Mouse (Mus musculus): ENCODE data around the gene 2210016L21Rik.
A peak's percentile ranks its signal among the peaks of the same experiment; 100 is the strongest.

Gene 2210016L21Rik

DNA sequence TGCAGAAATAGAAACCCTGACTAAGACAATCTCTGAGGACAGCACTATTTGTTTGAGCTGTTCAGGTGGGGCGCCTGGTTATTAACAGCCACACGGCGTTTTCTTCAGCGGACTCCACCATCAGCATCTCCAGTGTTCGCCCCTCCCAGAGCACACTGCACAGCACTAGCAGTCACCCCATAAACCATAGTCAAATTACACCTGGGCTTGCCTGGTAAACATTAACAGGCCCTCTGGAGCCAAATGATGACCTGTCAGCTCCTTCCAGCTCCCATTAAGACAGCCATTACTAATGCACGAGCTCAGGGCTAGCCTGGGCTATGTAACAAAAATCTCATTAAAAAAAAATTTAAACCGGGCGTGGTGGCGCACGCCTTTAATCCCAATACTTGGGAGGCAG lies 3.1 kb downstream of the 2210016L21Rik start:
- no peak for DNase-seq (ENCODE audit: low read depth)

DNA sequence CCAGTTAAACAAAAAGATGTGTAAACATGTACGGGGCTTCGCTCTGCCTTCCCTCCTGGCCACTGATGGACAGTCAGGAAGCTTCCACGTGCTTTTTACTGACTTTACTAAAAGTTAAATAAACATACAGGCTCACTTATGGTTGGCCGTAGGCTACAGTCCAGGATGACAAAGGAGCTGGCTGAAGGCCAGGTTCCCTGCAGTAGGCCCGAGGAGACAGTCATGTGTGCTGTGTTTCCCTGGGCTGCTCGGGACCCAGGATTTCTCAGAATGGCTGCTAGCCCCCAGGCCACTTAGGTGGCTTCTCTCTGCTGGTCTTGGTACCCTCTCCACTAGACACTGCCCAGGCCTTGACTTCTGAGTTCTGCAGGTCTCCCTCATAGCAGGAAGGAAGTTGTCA lies 6.9 kb downstream of the 2210016L21Rik start:
- DNase-seq (ENCODE audit: low read depth): no peak

DNA sequence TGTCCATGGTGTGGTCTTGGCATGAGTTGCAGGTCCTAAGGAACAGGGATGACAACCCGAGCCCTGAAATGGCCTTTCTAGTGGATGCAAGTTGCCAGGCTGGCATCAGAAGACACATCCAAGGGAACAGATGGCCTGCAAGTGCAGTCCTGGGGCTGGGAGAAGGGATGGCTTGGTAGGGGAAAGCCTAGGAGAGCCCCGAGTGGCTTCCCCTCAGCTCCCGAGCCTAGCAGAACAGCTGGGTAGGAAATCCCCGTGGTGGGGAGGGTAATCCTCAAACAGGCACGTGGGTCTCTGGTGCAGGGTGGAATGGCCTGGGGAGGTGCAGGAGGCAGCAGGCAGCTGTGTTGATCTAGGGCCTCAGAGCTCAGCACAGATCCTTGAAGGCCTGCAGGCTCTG lies 7.4 kb downstream of the 2210016L21Rik start:
- no peak for DNase-seq (ENCODE audit: low read depth)

DNA sequence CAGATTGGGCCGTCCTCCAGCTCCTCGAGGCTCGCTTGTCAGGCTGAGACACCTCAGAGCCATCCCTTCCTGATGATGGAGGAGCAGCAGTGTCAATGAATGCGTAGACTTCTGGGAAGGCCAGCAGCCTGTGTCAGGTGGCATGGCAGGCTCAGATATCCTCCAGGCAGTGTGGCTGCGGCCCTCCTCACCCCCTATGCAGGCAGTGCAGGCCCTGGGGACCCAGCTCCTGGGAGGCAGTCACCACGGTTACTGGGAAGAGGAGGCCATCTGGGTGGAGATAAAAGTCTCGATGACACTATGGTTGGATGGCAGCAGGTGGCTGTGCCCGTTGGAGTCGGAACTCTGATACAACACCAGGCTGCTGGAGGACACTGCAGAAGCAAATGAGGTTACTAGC lies 7.9 kb downstream of the 2210016L21Rik start:
- DNase-seq (ENCODE audit: low read depth): no peak

DNA sequence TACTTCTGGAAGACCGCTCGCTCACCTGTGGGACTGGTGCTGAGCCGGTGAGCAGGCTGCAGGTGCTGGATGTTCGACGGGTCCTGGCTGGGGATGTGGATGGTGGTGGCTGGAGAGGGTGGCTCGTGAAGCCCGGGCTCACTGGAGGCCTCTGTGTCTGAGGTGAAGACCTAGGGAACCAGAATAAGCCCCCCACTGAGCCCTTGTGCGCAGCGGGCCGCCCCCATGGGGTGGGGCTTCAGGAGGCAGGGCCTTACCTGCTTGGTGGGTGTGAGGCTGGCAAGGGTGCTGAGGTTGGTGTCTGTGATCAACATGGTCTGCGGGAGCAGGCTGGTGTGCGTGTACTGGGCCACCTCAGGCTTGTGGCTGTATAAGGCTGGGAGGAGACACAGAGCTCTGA lies 8.7 kb downstream of the 2210016L21Rik start:
- DNase-seq (ENCODE audit: low read depth): no peak

DNA sequence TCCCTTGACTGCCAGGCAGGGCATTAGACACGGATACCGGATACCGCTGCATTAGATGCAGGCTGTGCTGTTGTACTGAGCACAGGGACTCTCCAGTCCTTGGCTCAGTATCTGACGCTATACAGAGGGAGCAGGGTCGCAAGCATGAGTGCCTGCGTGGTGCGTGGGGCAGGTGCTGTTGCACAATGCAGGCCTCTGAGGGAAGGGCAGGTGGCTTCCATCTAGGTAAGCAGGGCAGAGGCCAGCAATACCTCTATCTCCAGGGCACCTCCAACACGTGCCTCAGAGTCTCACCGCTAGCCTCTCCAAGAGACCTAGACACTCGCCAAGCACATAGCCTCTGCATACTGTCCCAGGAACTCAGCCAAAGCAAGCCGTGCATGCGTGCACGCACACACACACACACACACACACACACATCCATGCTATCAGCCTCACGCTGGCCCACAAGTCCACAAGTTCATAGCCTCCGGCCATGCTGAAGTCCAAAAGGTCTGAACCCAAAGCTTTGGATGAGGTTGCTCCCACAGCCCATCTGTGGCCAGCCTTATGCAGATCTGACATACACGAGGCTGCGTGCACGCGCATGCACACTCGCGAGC lies 9.4 kb downstream of the 2210016L21Rik start:
- DNase-seq (ENCODE audit: low read depth): no peak

DNA sequence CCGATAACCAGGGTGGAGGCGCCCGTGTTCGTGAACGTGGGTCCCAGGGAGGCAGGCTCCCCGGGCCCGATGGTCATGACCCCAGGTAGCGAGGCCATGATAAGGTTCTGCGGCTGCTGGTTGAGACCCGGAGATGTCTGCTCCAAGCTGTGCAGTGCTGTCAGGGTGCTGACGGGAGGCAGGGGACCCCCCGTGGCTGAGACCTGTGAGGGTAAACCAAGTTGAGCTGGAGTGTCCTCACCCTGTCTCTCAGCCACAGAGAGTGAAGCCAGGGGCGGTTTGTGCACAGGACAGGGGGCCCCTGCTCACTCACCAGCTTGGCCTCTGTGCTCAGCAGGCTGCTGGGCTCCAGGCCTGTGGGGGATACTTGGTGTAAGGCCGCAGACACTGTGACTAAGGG lies 11.4 kb downstream of the 2210016L21Rik start:
- no peak for DNase-seq (ENCODE audit: low read depth)

DNA sequence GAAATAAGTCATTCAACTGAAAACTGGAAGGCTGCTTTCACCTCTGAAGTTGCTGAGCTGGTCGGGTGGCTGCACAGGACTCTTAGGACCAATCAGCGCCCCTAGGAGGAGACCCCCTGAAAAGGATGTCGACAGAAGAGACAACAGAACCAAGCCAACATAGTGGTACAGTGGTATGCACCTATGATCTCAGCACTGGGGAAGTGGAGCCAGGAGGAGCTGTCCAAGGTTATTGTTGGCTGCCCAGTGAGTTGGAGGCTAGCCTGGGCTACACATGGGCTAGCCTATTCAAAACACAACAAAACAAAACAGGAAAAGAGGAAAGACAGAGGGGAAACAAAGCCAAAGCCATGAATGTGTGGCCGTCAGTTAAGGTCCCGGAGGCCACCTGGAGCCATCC lies 16.1 kb downstream of the 2210016L21Rik start:
- DNase-seq (ENCODE audit: low read depth): no peak

DNA sequence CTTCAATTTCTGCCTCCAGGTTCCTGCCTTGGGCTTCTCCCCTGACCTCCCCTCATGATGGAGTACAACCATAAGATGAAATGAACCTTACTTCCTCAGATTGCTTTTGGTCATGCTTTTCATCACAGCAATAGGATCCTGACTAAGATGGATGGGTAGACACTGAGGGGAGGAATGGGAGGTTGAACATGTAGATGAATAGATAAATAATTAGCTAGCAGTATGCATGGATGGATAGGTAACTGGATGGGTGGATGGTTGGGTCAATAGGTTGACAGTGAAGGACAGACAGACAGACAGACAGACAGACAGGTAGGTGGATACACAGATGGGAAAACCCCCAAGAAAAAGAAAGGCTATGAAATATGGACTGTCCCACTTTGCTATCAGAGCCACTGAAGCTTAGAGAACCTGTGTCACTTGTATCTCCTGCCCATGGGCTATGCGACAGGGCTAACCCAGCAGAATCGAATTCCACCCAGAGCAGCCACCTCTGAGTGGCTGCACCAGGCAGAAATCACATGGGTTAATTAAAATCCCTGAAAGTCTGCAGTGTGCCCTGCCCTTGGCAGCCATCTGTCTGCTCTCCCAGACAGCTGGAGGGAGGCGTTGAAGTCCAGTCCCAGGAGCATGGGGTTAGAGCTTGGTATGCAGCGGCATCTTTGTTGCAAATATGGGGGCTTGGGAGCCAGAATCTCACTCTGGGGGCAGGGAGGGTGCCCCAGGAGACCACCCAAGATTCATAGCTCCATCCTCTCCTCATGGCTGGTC lies 19.8 kb downstream of the 2210016L21Rik start:
- DNase-seq (ENCODE audit: low read depth): no peak

DNA sequence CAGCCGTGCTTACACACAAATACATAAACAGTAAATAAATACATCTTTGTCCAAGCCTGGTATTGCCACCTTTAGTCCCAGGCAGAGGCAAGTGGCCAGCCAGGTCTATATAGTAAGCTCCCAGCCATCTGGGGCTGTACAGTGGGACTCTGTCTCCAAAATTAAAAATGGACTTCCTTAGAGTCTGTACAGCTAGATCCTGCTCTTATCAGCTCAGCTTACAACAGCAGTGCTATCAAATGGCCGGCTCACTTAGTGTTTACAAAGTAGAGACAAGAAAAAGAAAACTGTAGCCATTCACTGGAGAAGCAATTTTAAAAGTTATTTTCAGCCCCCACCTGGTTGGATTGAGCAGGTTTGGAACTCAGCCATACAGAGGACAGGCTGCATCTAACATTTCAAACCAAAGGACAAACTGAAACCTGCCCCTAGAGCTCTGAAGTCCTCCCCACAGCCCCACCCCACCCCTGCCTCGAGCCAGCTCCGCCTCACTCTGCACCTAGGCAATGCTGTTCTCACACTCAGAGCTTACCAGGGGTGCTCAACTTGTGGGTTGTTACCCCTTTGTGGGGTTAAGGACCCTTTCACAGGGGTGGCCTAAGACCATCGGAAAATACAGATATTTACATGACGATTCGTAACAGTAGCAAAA lies 22.5 kb downstream of the 2210016L21Rik start:
- no peak for DNase-seq (ENCODE audit: low read depth)

DNA sequence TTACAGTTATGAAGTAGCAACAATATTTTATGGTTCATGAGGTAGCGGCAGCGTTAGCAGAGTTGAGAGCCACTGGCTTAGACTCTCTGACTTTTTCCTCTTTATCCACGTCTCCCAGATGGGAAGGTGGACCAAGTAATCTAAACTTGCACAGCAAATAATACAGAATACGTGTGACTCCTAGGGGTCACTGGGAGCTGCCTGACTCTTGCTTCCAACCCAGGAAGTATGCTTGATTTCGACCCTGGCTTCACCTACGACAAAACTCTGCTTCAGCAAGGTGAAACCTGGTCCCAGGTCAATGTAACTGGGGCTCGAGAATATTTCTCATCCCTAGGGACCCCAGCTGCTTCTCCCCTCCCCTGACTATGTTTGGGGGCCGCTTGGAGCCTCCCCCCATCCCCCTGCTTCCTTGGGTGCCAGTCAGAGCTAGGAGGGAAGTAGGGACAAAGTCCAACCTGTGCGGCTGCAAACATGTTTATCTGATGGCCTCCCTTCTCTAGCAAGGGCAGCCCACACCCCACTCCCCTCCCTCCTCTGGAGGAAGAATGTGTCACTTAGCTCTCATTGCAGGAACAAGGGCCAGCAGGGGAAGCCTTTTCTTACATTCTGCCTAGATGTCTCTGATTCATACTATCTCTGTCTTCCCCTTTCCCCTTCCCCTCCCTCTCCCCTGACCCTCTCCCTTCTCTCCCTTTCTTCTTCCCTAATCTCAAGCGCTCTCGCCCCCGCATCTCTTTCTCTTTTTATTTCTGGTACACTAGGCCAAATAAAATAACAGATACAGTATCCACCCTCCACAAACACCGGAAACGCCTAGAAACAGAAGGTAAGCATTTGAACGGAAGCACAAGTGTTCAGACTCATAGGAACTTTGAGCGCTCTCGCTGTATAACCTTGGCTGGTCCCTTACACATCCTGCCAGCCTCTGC lies 23.3 kb downstream of the 2210016L21Rik start:
- no peak for DNase-seq (ENCODE audit: low read depth)

DNA sequence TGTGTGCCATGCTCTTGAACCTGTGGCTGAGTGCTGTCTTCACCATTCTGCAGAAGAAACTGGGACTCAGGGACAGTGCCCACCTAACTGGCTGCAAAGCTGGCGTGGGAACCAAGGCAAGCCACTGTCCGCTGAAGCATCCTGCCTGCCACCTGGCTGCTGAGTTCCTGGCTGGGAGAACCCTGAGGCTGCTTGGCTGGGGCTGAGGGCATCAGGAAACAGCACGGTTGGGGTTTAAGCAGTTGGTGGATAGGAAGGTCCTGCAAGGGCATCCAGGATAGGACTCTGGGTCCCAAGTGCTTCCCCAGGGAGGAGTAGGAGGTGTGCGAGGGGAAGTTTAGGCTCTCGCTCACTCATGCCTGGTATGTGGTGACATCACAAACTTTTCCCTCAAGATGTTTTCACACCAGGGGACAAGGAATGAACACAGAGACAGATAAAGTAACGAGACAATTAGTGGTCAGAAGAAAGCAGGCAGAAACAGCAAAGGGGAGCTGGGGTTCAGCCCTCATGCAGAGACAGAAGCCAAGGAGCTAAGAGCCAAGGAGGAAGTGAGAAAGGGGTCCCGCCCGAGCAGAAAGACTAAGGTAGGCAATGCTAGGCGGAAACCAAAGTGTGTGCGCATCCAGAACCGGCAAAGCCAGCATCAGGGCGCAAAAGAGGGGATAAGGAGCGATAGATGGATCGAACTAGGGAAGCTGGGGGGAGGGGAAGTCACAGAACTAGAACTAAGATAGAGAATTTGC lies 25.7 kb downstream of the 2210016L21Rik start:
- DNase-seq (ENCODE audit: low read depth): peak; percentile 23

DNA sequence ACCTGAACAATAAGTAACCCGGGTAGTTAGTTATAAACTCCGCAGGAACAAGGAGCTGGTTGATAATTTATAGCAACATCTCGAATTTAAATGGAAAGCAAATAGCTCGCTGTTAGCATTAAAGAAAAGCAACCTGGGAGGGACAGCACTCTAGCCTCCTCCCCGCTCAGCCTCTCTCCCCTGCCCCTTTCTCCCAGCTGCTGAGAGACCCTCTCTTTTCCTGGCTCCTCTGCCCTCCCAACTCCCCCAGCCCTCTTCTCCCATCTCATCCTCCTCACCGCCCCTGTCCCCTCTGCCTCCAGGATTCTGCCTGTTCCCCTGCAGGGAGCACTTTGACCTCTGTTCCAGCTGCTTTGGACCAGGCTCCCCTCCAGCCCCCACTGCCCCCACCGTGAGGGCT lies 26.7 kb downstream of the 2210016L21Rik start:
- DNase-seq (ENCODE audit: low read depth): no peak

DNA sequence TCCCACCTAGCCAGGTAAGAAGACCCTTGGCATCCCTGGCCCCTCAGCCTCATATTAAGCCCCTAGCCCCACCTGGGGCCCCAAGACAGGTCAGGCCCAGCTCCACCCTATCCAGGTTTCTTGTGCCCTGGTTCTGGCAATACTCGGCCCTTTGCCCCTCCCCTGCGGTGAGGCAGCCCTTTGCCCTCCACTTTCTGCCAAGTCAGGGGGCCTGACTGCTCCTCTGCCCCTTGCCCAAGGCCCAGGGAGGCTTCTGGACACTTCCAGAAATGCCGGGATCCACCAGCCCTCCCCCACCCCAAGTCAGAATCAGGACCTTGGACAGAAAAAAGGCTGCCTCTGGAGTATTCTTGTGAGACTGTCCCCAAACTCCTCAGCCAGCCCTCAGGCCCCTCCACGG lies 27.1 kb downstream of the 2210016L21Rik start:
- DNase-seq (ENCODE audit: low read depth): no peak

DNA sequence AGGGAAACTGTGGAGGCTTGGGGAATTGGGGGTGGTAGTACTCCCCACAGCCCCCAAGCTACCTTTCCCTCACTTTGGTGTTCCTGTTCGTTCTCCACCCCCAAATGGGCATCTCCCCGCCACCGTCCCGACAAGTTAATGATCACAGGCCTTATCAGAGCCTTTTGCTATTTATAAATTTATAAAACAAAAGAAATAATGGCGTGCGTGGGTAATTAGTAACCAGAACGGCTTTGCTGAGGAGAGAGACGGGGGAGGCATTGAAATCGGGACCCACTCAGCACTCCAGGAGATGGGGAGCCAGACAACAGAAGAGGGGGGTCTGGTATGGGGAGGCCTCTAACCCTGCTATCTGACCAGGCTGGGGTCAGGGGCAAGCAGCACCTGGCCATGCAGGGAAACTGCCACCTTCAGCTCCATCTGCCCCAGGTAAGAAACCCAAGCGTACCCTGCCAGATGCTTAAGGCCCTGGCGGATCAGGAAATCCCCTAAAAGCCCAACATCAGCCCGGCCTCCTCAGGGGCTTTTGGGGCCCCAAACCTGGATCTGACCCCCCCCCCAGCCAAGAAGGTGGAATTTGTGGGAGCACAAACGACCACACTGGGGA lies 27.8 kb downstream of the 2210016L21Rik start:
- DNase-seq (ENCODE audit: low read depth): no peak

DNA sequence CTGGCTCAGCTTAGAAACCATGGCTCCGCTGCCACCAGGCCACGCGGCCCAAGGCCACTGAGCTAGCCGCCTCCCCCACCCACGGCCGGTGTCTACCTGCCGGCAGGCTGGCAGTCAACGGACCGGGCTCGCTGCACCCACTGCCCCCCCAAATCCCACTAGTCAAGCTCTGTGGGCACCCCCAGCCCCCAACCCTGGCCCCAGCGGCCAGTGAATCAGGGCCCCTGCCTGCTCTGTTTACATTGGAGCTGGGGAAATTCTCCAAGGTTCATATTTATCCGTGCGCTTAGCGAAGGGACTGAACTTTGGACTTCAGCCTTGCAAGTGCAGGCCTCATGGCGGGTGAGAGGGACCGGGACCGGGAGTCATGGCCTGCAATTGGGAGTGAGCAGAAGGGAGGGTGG lies 28.9 kb downstream of the 2210016L21Rik start, which contains the start of gene Hnf1a:
TSS of gene Hnf1a (minus strand) at position 271 of the 404 bp plus-strand sequence.
- DNase-seq (ENCODE audit: low read depth): no peak

DNA sequence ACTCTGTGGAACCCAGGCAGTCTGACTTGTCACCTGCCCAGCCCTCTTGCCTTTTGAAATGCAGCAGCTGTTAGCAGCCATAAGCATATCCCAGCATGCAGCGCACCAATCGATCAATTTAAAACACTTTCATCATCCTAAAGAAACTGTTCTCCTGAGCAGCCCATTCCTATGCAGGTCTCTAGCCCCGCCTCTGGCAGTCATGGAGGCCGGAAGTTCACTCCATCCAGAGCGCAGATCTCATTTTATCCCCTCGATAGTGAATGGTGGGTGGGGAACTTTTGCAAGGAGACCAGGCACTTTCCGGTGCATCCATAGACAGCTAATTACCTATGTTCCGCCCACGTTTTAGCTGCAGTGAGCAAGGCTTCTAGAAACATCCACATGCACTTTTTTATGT lies 30.2 kb downstream of the 2210016L21Rik start:
- no peak for DNase-seq (ENCODE audit: low read depth)

DNA sequence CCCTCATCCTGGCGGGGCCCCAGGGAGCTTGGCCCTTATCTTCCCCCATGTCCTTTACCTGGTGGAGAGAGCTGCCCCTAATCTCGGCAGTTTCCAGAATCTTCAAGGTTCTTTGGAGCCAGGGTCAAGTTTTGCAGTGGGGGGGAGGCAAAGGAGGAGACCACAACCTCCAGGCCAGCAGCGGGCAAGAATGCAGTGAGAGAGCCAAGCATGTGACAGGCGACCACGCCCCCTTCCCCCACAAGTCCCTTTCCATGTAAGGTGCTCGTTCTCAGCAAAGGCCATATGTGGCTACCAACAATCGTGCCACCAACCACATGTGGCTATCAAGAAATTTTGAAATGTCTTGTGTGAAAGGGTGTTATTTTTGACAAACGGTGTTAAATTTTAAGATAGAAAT lies 31.2 kb downstream of the 2210016L21Rik start:
- no peak for DNase-seq (ENCODE audit: low read depth)

DNA sequence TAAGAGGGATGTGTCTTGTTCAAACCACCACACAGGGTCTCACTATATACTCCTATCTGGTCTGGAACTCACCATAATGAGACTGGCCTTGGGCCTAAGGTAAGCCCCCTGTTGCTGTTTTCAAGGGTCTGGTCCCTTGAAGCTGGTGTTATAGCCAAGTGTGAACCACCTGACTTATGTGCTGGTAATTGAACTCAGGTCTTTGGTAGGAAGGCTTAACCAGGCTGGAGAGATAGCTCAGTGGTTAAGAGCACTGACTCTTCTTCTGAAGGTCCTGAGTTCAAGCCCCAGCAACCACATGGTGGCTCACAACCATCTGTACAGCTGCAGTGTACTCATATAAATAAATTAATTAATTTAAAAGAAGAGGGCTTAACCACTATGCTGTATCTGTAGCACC lies 35.0 kb downstream of the 2210016L21Rik start:
- DNase-seq (ENCODE audit: low read depth): no peak

DNA sequence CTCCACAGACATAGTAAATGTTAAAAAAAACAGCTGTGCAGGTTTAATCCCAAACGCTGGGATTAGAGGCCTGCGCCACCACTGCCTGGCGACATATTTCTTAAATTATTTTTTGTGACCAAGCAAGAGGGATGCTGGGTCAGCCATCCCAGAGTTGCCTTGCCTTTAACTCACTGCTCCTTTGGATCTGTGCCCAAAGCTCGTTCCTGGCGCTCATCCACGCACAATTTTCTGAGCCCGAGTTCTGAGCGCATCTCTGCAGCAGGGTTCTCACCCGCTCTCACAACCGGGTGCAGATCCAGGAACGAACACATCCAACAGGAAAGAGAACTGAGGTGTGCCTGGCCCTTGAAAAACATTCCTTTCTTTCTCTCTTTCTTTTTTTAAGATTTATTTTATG lies 36.5 kb downstream of the 2210016L21Rik start:
- no peak for DNase-seq (ENCODE audit: low read depth)

DNA sequence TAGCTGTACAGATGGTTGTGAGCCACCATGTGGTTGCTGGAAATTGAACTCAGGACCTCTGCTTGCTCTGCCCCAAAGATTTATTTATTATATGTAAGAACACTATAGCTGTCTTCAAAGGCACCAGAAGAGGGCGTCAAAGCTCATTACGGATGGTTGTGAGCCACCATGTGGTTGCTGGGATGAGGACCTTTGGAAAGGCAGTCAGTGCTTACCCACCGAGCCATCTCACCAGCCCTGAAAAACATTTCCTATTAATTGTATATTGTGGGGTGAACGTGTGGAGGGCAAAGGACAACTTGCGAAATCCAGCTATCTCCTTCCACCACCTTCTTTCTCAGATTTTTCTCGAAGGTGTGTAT lies 36.9 kb downstream of the 2210016L21Rik start:
- DNase-seq (ENCODE audit: low read depth): peak; percentile 65

Data from c-Kit-positive CD71-negative TER-119-negative erythroid progenitor cells, embryonic 14.5 days (primary cell).